Mouse (Mus musculus) left cerebral cortex, postnatal 25 days (tissue): Measurements from ENCODE around the gene Olfr90. TPM values are rescaled to one million over a fixed set of nuclear protein-coding genes. Genes with fewer than 3 reads are reported as not detected.
"Not testable (repeated sequence)": the region's sequence is repeated elsewhere in the genome, so short reads cannot be mapped to it uniquely, and the experiment has no call there.

ENCODE experiments used
- DNase-seq, 2 experiments: peaks; one replicate each; pipeline ENCODE4 v3.0.0; 2022; ENCODE audit warnings: low spot score in 2 of 2, mixed read lengths in 1 of 2
- intact Hi-C: fragments of 180-260 bp; cut with DNase I; formaldehyde crosslinking; loops from one replicate; pipeline ENCODE4 v1.15.1; 2025
- total RNA-seq, 2 experiments: library from RNA; stranded (reverse); gene quantifications; 2 replicates each; pipeline ENCODE4 v1.2.3; 2021

Gene Olfr90
- total RNA-seq, result not detected

- intact Hi-C loops, result loop anchor here (5.0 kb wide), 1 partner anchor 196 kb away; the partner anchor contains the start of gene Trim40
- no peak for DNase-seq
Measured at GRCm38 (mm10) chr17:37088399-37088798, at the start of gene Olfr90. Olfr90 (minus strand) TSS chr17:37088499.

- intact Hi-C loops, DNase-seq: not testable (repeated sequence)
Measured at GRCm38 (mm10) chr17:37131366-37131765, 43.1 kb upstream of the Olfr90 start.

GRCm38 (mm10) chr17:37119988-37120387, 31.7 kb upstream of the Olfr90 start, which contains the start of gene Olfr92:
Olfr92 (minus strand) TSS chr17:37120088.
- DNase-seq, result no peak
- intact Hi-C loops, result loop anchor here (1.0 kb wide), 1 partner anchor 25 kb away; no protein-coding TSS in a partner anchor

- intact Hi-C loops, result no loop called here
- DNase-seq, result no peak
Measured at GRCm38 (mm10) chr17:37098178-37098577, 9.9 kb upstream of the Olfr90 start, which contains the start of gene Olfr91. Olfr91 (minus strand) TSS chr17:37098278.

- intact Hi-C loops, result no loop called here
- DNase-seq, result no peak
Measured at GRCm38 (mm10) chr17:37093289-37093688, 5.0 kb upstream of the Olfr90 start.

GRCm38 (mm10) chr17:37092198-37092597, 3.9 kb upstream of the Olfr90 start:
- intact Hi-C loops, result no loop called here
- DNase-seq, result no peak

- peak in 1 of 2 experiments; percentile 1 for DNase-seq
- intact Hi-C loops, result loop anchor here (5.0 kb wide), 1 partner anchor 193 kb away; the partner anchor contains the start of gene Trim40
Measured at GRCm38 (mm10) chr17:37085545-37085944, 2.8 kb downstream of the Olfr90 start.

GRCm38 (mm10) chr17:37084632-37085031, 3.7 kb downstream of the Olfr90 start:
- peak in 1 of 2 experiments; percentile 3 for DNase-seq
- intact Hi-C loops, result loop anchor here (5.0 kb wide), 1 partner anchor 192 kb away; the partner anchor contains the start of gene Trim40

GRCm38 (mm10) chr17:37083327-37083726, 5.0 kb downstream of the Olfr90 start:
- intact Hi-C loops, result loop anchor here (1.0 kb wide), 1 partner anchor 120 kb away; no protein-coding TSS in a partner anchor
- peak; percentile 25 to 60 for DNase-seq

GRCm38 (mm10) chr17:37081659-37082058, 6.6 kb downstream of the Olfr90 start:
- intact Hi-C loops, result no loop called here
- DNase-seq, result peak in 1 of 2 experiments; percentile 16

GRCm38 (mm10) chr17:37080119-37080518, 8.2 kb downstream of the Olfr90 start:
- intact Hi-C loops, result no loop called here
- DNase-seq, result peak in 1 of 2 experiments; percentile 29

- intact Hi-C loops, result no loop called here
- DNase-seq, result peak in 1 of 2 experiments; percentile 16
Measured at GRCm38 (mm10) chr17:37078990-37079389, 9.3 kb downstream of the Olfr90 start.

GRCm38 (mm10) chr17:37078193-37078592, 10.1 kb downstream of the Olfr90 start:
- peak in 1 of 2 experiments; percentile 6 for DNase-seq
- intact Hi-C loops, result no loop called here

- intact Hi-C loops, result no loop called here
- DNase-seq, result peak in 1 of 2 experiments; percentile 31
Measured at GRCm38 (mm10) chr17:37075766-37076165, 12.5 kb downstream of the Olfr90 start.

- peak in 1 of 2 experiments; percentile 3 for DNase-seq
Measured at GRCm38 (mm10) chr17:37075181-37075580, 13.1 kb downstream of the Olfr90 start.

GRCm38 (mm10) chr17:37072730-37073276, 15.5 kb downstream of the Olfr90 start:
- DNase-seq, result peak in 1 of 2 experiments; percentile 46

More at GRCm38 (mm10) chr17:37075181-37075580, 13.1 kb downstream of the Olfr90 start:
- intact Hi-C loops, result no loop called here

GRCm38 (mm10) chr17:37072080-37072729, 16.1 kb downstream of the Olfr90 start:
- intact Hi-C loops, result loop anchor here (2.0 kb wide), 1 partner anchor 13 kb away; no protein-coding TSS in a partner anchor
- DNase-seq, result peak in 1 of 2 experiments; percentile 10

More at GRCm38 (mm10) chr17:37072730-37073276, 15.5 kb downstream of the Olfr90 start:
- intact Hi-C loops, result loop anchor here (2.0 kb wide), 1 partner anchor 14 kb away; no protein-coding TSS in a partner anchor

- intact Hi-C loops, result no loop called here
Measured at GRCm38 (mm10) chr17:37070121-37070520, 18.2 kb downstream of the Olfr90 start.

GRCm38 (mm10) chr17:37067861-37068260, 20.4 kb downstream of the Olfr90 start:
- DNase-seq, result no peak
- intact Hi-C loops, result no loop called here

More at GRCm38 (mm10) chr17:37070121-37070520, 18.2 kb downstream of the Olfr90 start:
- DNase-seq, result no peak

GRCm38 (mm10) chr17:37065993-37066392, 22.3 kb downstream of the Olfr90 start:
- no peak for DNase-seq
- intact Hi-C loops, result no loop called here
